Mouse (Mus musculus) limb, embryonic 13.5 days (tissue): Measurements from ENCODE around the gene Hist1h2bm. TPM values are rescaled to one million over a fixed set of nuclear protein-coding genes. Genes with fewer than 3 reads are reported as not detected.
"Not testable (repeated sequence)": the region's sequence is repeated elsewhere in the genome, so short reads cannot be mapped to it uniquely, and the experiment has no call there.

ENCODE experiments used
- ATAC-seq: fragments of 200-750 bp; cut with Nextera tagmentation; 2 replicates; pipeline ENCODE4 v1.8.0; 2017; ENCODE audit warnings: low read depth, moderate number of reproducible peaks, moderate TSS enrichment; ENCODE audit not compliant: low FRiP score
- H3K27ac ChIP-seq: fragments of 300-500 bp; sonication (generic); 2 replicates; pipeline ENCODE4 v1.5.1; 2015; ENCODE audit warnings: inconsistent platforms, mild to moderate bottlenecking, moderate library complexity
- H3K27me3 ChIP-seq: fragments of 300-500 bp; sonication (generic); 2 replicates; pipeline ENCODE4 v1.6.1; 2015; ENCODE audit warnings: mild to moderate bottlenecking, inconsistent platforms
- H3K36me3 ChIP-seq: fragments of 300-500 bp; sonication (generic); 2 replicates; pipeline ENCODE4 v1.6.1; 2015; ENCODE audit warnings: inconsistent platforms, mild to moderate bottlenecking, moderate library complexity
- H3K4me1 ChIP-seq: fragments of 300-500 bp; sonication (generic); 2 replicates; pipeline ENCODE4 v1.6.1; 2015; ENCODE audit warnings: inconsistent platforms
- H3K4me2 ChIP-seq: fragments of 300-500 bp; sonication (generic); replicated peaks from 2 replicates; pipeline ENCODE4 v1.6.1; 2015; ENCODE audit warnings: inconsistent platforms, mild to moderate bottlenecking, moderate library complexity
- H3K4me3 ChIP-seq: fragments of 300-500 bp; sonication (generic); 2 replicates; pipeline ENCODE4 v1.5.1; 2015; ENCODE audit warnings: moderate library complexity, mild to moderate bottlenecking, inconsistent platforms
- H3K9ac ChIP-seq: fragments of 300-500 bp; sonication (generic); 2 replicates; pipeline ENCODE4 v1.6.1; 2015; ENCODE audit warnings: mild to moderate bottlenecking, inconsistent platforms
- H3K9me3 ChIP-seq: fragments of 300-500 bp; sonication (generic); 2 replicates; pipeline ENCODE4 v1.6.1; 2016; ENCODE audit warnings: inconsistent platforms
- WGBS: fragments of 180-500 bp; shearing (Covaris S2); methylation state at CpG from one replicate; pipeline ENCODE4 v1.1.7; 2015; 5-methylcytosine and 5-hydroxymethylcytosine counted together
- polyA plus RNA-seq: library from polyadenylated mRNA; unstranded; fragments of >200 nt; fragmentation: Nextera tagmentation; extraction: Ambion mirVana; gene quantifications from 2 replicates; pipeline ENCODE4 v1.2.1, GENCODE M21; 2015

Hist1h2bm gene
- polyA plus RNA-seq, result 6.1 and 7.8 TPM in 2 replicates

- not testable (repeated sequence) for H3K9me3 ChIP-seq, H3K36me3 ChIP-seq, H3K27me3 ChIP-seq
- Histone ChIP-seq H3K9ac (peak within 1 kb of the TSS; percentile 63), H3K27ac (peak within 1 kb of the TSS; percentile 88), H3K4me1 (peaks cover 33% of the 10 kb centered on the region), H3K4me3 (peak within 1 kb of the TSS; percentile 45), H3K4me2 (peak within 1 kb of the TSS; percentile 66)
- peak; percentile 97 for ATAC-seq
- under 1% methylated on average over 37 of the region's 37 CpGs for WGBS
Measured at GRCm38 (mm10) chr13:21721757-21722372, at the start of gene Hist1h2bm. TSS of gene Hist1h2bm (plus strand) at chr13:21722044.

- 80% methylated on average over 2 of the region's 2 CpGs for WGBS
- no peak for ATAC-seq
Measured at GRCm38 (mm10) chr13:21677305-21677704, 44.5 kb upstream of the Hist1h2bm start, which contains the start of gene Olfr1360. TSS of gene Olfr1360 (minus strand) at chr13:21677405.

GRCm38 (mm10) chr13:21697811-21698210 lies 24.0 kb upstream of the Hist1h2bm start, which contains the start of gene Olfr1359:
TSS of gene Olfr1359 (plus strand) at chr13:21698111.
- ATAC-seq, result no peak
- Histone ChIP-seq H3K4me3 (no peak within 1 kb of the TSS), H3K4me2 (no peak within 1 kb of the TSS)

More at GRCm38 (mm10) chr13:21677305-21677704, 44.5 kb upstream of the Hist1h2bm start, which contains the start of gene Olfr1360:
- no peak within 1 kb of the TSS for H3K9ac ChIP-seq
- no peaks in the 10 kb centered on the region for H3K4me1 ChIP-seq
- H3K4me3 ChIP-seq, result no peak within 1 kb of the TSS
- H3K9me3 ChIP-seq, result no peaks in the 10 kb centered on the region
- no peaks in the 10 kb centered on the region for H3K27me3 ChIP-seq
- no peak within 1 kb of the TSS for H3K4me2 ChIP-seq
- no peak within 1 kb of the TSS for H3K27ac ChIP-seq
- H3K36me3 ChIP-seq, result no peaks in the 10 kb centered on the region

GRCm38 (mm10) chr13:21706669-21707068 lies 15.2 kb upstream of the Hist1h2bm start:
- Histone ChIP-seq H3K9ac (no peak overlapping the region), H3K9me3 (no peaks in the 10 kb centered on the region), H3K27ac (no peak overlapping the region), H3K4me1 (0 out of 2 replicates have a peak, but pooled peaks cover under 1% of the 10 kb centered on the region), H3K4me2 (no peak overlapping the region), H3K4me3 (no peak overlapping the region), H3K27me3 (no peaks in the 10 kb centered on the region), H3K36me3 (no peaks in the 10 kb centered on the region)
- 69% methylated on average over 4 of the region's 4 CpGs for WGBS
- no peak for ATAC-seq

More at GRCm38 (mm10) chr13:21697811-21698210, 24.0 kb upstream of the Hist1h2bm start, which contains the start of gene Olfr1359:
- Histone ChIP-seq H3K27ac (no peak within 1 kb of the TSS), H3K4me1 (no peaks in the 10 kb centered on the region), H3K36me3 (no peaks in the 10 kb centered on the region), H3K27me3 (no peaks in the 10 kb centered on the region), H3K9me3 (no peaks in the 10 kb centered on the region), H3K9ac (no peak within 1 kb of the TSS)

DNA sequence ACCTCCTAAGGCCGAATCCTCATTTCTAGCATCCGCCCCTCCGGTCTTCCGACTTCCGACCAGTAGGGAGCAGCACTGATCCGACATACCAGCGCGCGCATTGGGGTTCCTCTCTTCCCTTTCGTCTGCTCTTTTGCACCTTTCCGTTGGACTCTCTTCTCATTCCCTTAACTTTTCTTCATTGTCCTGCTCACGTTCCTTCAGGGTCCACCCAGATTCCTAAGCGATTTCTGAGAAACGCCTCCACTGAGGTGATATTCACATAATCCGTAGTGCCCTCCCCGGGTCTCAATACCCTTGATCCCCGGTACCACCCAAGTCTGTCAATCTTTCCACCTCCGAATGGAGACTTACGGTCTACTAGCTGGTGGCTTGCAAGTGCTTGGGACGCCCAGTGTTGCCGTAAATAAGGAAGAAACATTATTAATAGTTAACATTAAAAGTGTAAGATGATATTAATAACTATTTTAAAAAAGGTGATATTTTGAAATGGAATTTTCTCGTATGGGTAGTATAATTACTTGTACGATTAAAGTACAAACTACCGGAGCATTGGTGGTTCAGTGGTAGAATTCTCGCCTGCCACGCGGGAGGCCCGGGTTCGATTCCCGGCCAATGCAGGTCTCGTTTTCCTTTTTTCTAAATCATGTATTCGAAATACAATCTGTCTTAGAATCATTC lies 11.7 kb upstream of the Hist1h2bm start:
- Histone ChIP-seq H3K9me3 (no peaks in the 10 kb centered on the region), H3K9ac (peak overlapping the region; percentile 73), H3K4me1 (peaks cover 6% of the 10 kb centered on the region), H3K4me3 (peak overlapping the region; percentile 60), H3K27ac (peak overlapping the region; percentile 83), H3K36me3 (no peaks in the 10 kb centered on the region), H3K4me2 (peak overlapping the region; percentile 46), H3K27me3 (no peaks in the 10 kb centered on the region)
- WGBS, result under 1% methylated on average over 32 of the region's 32 CpGs
- ATAC-seq, result peak; percentile 83

DNA sequence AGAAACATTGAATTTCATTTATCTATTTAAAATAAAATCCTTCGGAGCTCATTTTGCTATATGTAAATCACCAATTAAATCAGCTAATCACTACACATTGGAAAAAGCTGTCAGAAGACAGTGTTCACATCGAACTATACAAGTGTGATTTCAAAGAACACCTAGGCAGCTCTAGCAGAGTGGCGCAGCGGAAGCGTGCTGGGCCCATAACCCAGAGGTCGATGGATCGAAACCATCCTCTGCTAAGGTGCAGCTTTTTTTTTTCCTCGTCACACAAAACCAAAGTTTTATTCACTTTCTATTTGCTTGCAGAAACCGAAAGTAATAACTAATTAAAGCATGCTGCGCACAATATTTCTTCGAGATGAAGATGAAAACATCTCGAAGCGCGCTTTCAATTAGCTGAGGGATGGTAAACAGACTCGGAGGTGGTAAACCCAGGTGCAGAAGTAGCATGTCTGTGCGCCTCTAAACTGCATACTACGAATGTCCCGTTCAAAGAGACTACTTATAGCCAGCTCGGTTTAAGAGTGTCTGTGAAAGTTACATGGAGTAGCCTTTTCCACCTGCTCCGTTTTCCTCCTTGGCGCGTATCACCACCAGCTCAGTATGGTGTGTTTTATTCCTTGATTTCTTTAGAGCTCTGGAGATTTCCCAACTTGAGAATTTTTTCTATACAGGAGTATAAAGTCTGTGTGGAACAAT lies 10.9 kb upstream of the Hist1h2bm start:
- Histone ChIP-seq H3K4me1 (peaks cover 11% of the 10 kb centered on the region), H3K36me3 (no peaks in the 10 kb centered on the region), H3K9ac (peak overlapping the region; percentile 61), H3K4me3 (peak overlapping the region; percentile 60), H3K4me2 (peak overlapping the region; percentile 69), H3K9me3 (no peaks in the 10 kb centered on the region), H3K27ac (peak overlapping the region; percentile 52; the same call in 1 of the 2 replicates), H3K27me3 (no peaks in the 10 kb centered on the region)
- WGBS, result 2% methylated on average over 22 of the region's 22 CpGs
- peak; percentile 80 for ATAC-seq

GRCm38 (mm10) chr13:21711698-21712097 lies 10.1 kb upstream of the Hist1h2bm start:
- H3K9ac ChIP-seq, result peak overlapping the region; percentile 61; the same call in 1 of the 2 replicates

GRCm38 (mm10) chr13:21714725-21715124 lies 7.1 kb upstream of the Hist1h2bm start:
- no peaks in the 10 kb centered on the region for H3K27me3 ChIP-seq
- WGBS, result under 1% methylated on average over 7 of the region's 7 CpGs
- no peak for ATAC-seq
- H3K36me3 ChIP-seq, result no peaks in the 10 kb centered on the region
- H3K4me2 ChIP-seq, result peak overlapping the region; percentile 85
- H3K27ac ChIP-seq, result peak overlapping the region; percentile 90
- H3K4me1 ChIP-seq, result peaks cover 26% of the 10 kb centered on the region
- peak overlapping the region; percentile 72; the same call in 1 of the 2 replicates for H3K9ac ChIP-seq
- peak overlapping the region; percentile 51 for H3K4me3 ChIP-seq
- no peaks in the 10 kb centered on the region for H3K9me3 ChIP-seq

More at GRCm38 (mm10) chr13:21711698-21712097, 10.1 kb upstream of the Hist1h2bm start:
- Histone ChIP-seq H3K36me3 (no peaks in the 10 kb centered on the region), H3K27ac (no peak overlapping the region), H3K9me3 (no peaks in the 10 kb centered on the region), H3K4me3 (peak overlapping the region; percentile 60), H3K4me1 (peaks cover 11% of the 10 kb centered on the region), H3K4me2 (peak overlapping the region; percentile 69), H3K27me3 (no peaks in the 10 kb centered on the region)
- 33% methylated on average over 4 of the region's 4 CpGs for WGBS
- no peak for ATAC-seq

- peak overlapping the region; percentile 72 for H3K9ac ChIP-seq
- H3K4me1 ChIP-seq, result peaks cover 29% of the 10 kb centered on the region
- no peaks in the 10 kb centered on the region for H3K36me3 ChIP-seq
- H3K4me2 ChIP-seq, result peak overlapping the region; percentile 85
- no peaks in the 10 kb centered on the region for H3K27me3 ChIP-seq
- under 1% methylated on average over 22 of the region's 22 CpGs for WGBS
- H3K27ac ChIP-seq, result peak overlapping the region; percentile 90
- ATAC-seq, result no peak
- H3K4me3 ChIP-seq, result peak overlapping the region; percentile 51
- H3K9me3 ChIP-seq, result no peaks in the 10 kb centered on the region
Measured at GRCm38 (mm10) chr13:21715131-21715863, 6.5 kb upstream of the Hist1h2bm start.

DNA sequence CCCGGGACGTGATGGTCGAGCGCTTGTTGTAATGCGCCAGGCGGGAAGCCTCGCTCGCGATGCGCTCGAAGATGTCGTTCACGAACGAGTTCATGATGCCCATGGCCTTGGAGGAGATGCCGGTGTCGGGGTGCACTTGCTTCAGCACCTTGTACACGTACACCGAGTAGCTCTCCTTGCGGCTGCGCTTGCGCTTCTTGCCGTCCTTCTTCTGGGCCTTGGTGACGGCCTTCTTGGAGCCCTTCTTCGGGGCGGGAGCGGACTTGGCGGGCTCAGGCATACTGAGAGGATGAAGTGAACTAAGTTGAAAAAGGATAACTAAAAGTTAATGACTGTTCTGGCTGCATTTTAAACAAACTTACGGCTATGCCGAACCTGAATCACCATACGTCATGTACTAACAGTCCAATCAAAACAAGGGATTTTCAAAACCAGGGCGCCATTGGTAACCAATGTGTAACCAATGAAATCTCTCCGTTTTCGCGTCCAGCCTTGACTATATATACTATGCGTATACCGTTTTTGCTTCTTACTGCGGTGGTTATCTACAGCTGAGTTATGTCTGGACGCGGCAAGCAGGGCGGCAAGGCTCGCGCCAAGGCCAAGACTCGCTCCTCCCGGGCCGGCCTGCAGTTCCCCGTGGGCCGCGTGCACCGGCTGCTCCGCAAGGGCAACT lies 5.8 kb upstream of the Hist1h2bm start, which contains the start of the genes Hist1h2bl and Hist1h2ai:
Gene Hist1h2bl, minus strand, starts transcription at position 280 of the 676 bp plus-strand sequence.
Gene Hist1h2ai, plus strand, starts transcription at position 559 of the 676 bp plus-strand sequence.
- Histone ChIP-seq H3K4me1 (peaks cover 35% of the 10 kb centered on the region), H3K27ac (peak within 1 kb of the TSS; percentile 95), H3K9ac (peak within 1 kb of the TSS; percentile 81), H3K4me3 (peak within 1 kb of the TSS; percentile 51), H3K4me2 (peak within 1 kb of the TSS; percentile 85)
- ATAC-seq, result peak; percentile 94
- H3K36me3 ChIP-seq, H3K27me3 ChIP-seq, H3K9me3 ChIP-seq: not testable (repeated sequence)
- under 1% methylated on average over 36 of the region's 50 CpGs for WGBS
